Mouse (Mus musculus): ENCODE results near the gene Sfi1. TPM values are rescaled to one million over a fixed set of nuclear protein-coding genes. Genes with fewer than 3 reads are reported as not detected.
"Not testable (repeated sequence)": the region's sequence is repeated elsewhere in the genome, so short reads cannot be mapped to it uniquely, and the experiment has no call there.

Gene Sfi1
- total RNA-seq, 2 experiments from 2014 or later = 42.1 to 81.8 TPM

GRCm38 (mm10) chr11:3150003-3150676 lies 43.1 kb downstream of the Sfi1 start:
- not testable (repeated sequence) for DNase-seq (ENCODE audit: extremely low spot score in 1 of 2, low spot score in 1 of 2)

- not testable (repeated sequence) for DNase-seq (ENCODE audit: extremely low spot score in 1 of 2, low spot score in 1 of 2)
These were observed 43.8 kb downstream of the Sfi1 start for GRCm38 (mm10) chr11:3149471-3149870.

- DNase-seq (ENCODE audit: extremely low spot score in 1 of 2, low spot score in 1 of 2) = not testable (repeated sequence)
These were observed 46.5 kb downstream of the Sfi1 start for GRCm38 (mm10) chr11:3146806-3147205.

- DNase-seq (ENCODE audit: extremely low spot score in 1 of 2, low spot score in 1 of 2) = not testable (repeated sequence)
These were observed 47.7 kb downstream of the Sfi1 start for GRCm38 (mm10) chr11:3145359-3146165.

GRCm38 (mm10) chr11:3143984-3144383 lies 49.3 kb downstream of the Sfi1 start:
- DNase-seq (ENCODE audit: extremely low spot score in 1 of 2, low spot score in 1 of 2) = not testable (repeated sequence)

- peak; percentile 60 to 90 for DNase-seq (ENCODE audit: extremely low spot score in 1 of 2, low spot score in 1 of 2)
These were observed 50.9 kb downstream of the Sfi1 start for GRCm38 (mm10) chr11:3142413-3142812.

- not testable (repeated sequence) for DNase-seq (ENCODE audit: extremely low spot score in 1 of 2, low spot score in 1 of 2)
These were observed 52.2 kb downstream of the Sfi1 start for GRCm38 (mm10) chr11:3140967-3141535.

GRCm38 (mm10) chr11:3138323-3138722 lies 54.9 kb downstream of the Sfi1 start:
- peak in 1 of 2 experiments; percentile 31 for DNase-seq (ENCODE audit: extremely low spot score in 1 of 2, low spot score in 1 of 2)

GRCm38 (mm10) chr11:3137279-3137678 lies 56.0 kb downstream of the Sfi1 start:
- DNase-seq (ENCODE audit: extremely low spot score in 1 of 2, low spot score in 1 of 2) = not testable (repeated sequence)

GRCm38 (mm10) chr11:3135956-3136355 lies 57.3 kb downstream of the Sfi1 start:
- DNase-seq (ENCODE audit: extremely low spot score in 1 of 2, low spot score in 1 of 2) = not testable (repeated sequence)

- DNase-seq (ENCODE audit: extremely low spot score in 1 of 2, low spot score in 1 of 2) = not testable (repeated sequence)
These were observed 57.9 kb downstream of the Sfi1 start for GRCm38 (mm10) chr11:3135391-3135790.

GRCm38 (mm10) chr11:3133360-3133759 lies 59.9 kb downstream of the Sfi1 start:
- not testable (repeated sequence) for DNase-seq (ENCODE audit: extremely low spot score in 1 of 2, low spot score in 1 of 2)

- not testable (repeated sequence) for DNase-seq (ENCODE audit: extremely low spot score in 1 of 2, low spot score in 1 of 2)
These were observed 60.3 kb downstream of the Sfi1 start for GRCm38 (mm10) chr11:3132957-3133356.

GRCm38 (mm10) chr11:3132001-3132400 lies 61.3 kb downstream of the Sfi1 start:
- peak; percentile 50 to 84 for DNase-seq (ENCODE audit: extremely low spot score in 1 of 2, low spot score in 1 of 2)

- peak; percentile 64 to 89 for DNase-seq (ENCODE audit: extremely low spot score in 1 of 2, low spot score in 1 of 2)
These were observed 63.4 kb downstream of the Sfi1 start for GRCm38 (mm10) chr11:3129852-3130251.

GRCm38 (mm10) chr11:3129276-3129675 lies 64.0 kb downstream of the Sfi1 start:
- peak in 1 of 2 experiments; percentile 10 for DNase-seq (ENCODE audit: extremely low spot score in 1 of 2, low spot score in 1 of 2)

GRCm38 (mm10) chr11:3127303-3127795 lies 65.9 kb downstream of the Sfi1 start:
- peak; percentile 21 to 33 for DNase-seq (ENCODE audit: extremely low spot score in 1 of 2, low spot score in 1 of 2)

GRCm38 (mm10) chr11:3126478-3127302 lies 66.6 kb downstream of the Sfi1 start:
- peak; percentile 88 to 100 for DNase-seq (ENCODE audit: extremely low spot score in 1 of 2, low spot score in 1 of 2)

- DNase-seq (ENCODE audit: extremely low spot score in 1 of 2, low spot score in 1 of 2) = peak in 1 of 2 experiments; percentile 9
These were observed 67.3 kb downstream of the Sfi1 start for GRCm38 (mm10) chr11:3125922-3126321.
